Mouse (Mus musculus): Measurements from ENCODE around the gene Shd. TPM values are rescaled to one million over a fixed set of nuclear protein-coding genes. Genes with fewer than 3 reads are reported as not detected.

Shd gene
- polyA plus RNA-seq, 1 experiment from 2014 or later, result 15.2 TPM

DNA sequence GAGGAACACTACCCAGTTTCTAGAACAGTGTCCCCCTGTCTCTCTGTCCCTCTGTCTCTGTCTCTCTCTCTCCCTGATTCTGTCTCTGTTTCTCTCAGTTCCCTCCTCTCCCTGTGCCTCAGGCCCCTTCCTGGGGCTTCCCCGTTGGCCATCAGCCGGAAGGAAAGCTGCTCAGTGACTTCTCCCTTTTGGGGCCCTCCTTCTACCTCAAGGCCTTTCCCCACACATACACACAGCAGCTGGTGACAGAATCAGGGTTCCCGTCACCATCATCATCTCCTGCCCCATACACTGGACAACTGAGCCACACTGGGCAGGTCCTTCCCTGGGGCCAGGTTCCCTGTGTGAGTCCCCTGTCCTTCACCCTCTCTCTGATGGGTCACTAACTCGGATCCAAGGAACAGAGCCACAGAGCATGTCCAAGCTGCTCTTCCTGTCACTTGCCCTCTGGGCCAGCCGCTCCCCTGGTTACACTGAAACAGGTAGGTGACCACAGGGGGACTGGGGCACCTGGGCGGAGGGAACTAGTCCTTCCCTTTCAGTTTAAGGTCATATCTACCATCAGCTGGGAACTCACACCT lies 17.7 kb upstream of the Shd start, which contains the start of gene Ebi3:
Ebi3 (plus strand) TSS at position 194 of the 581 bp plus-strand sequence.
- peaks cover 34% of the 10 kb centered on the region for H3K27me3 ChIP-seq (ENCODE audit: insufficient read depth, poor library complexity, severe bottlenecking)

DNA sequence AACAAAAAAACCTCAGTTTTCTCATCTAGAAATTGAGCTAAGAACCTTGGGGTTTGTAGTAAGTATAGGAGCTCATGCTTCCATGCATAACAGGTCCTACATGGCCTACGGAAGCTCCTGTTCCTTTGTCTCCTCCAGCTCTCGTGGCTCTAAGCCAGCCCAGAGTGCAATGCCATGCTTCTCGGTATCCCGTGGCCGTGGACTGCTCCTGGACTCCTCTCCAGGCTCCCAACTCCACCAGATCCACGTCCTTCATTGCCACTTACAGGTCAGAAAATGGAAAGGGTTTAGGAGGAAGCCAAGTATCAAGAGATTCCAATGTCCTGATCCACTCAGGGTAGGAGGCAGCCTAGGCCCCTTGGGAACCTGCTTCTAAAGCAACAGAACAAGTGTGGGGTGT lies 16.5 kb upstream of the Shd start:
- 72% methylated on average over 6 of the region's 6 CpGs for WGBS
- H3K27me3 ChIP-seq (ENCODE audit: insufficient read depth, poor library complexity, severe bottlenecking), result peaks cover 34% of the 10 kb centered on the region
- peaks cover 12% of the 10 kb centered on the region for H3K4me1 ChIP-seq
- no peak overlapping the region for H3K27ac ChIP-seq
- H3K36me3 ChIP-seq, result no peaks in the 10 kb centered on the region
- H3K9me3 ChIP-seq, result no peaks in the 10 kb centered on the region
- H3K4me3 ChIP-seq, result no peak overlapping the region
- no peak for DNase-seq (ENCODE audit: low spot score)

More for the DNA sequence above, 17.7 kb upstream of the Shd start, which contains the start of gene Ebi3:
- H3K9me3 ChIP-seq, result no peaks in the 10 kb centered on the region
- DNase-seq (ENCODE audit: low spot score), result peak; percentile 71
- 70% methylated on average over 6 of the region's 6 CpGs for WGBS
- peaks cover 9% of the 10 kb centered on the region for H3K4me1 ChIP-seq
- H3K36me3 ChIP-seq, result no peaks in the 10 kb centered on the region
- H3K27ac ChIP-seq, result no peak within 1 kb of the TSS
- no peak within 1 kb of the TSS for H3K4me3 ChIP-seq

DNA sequence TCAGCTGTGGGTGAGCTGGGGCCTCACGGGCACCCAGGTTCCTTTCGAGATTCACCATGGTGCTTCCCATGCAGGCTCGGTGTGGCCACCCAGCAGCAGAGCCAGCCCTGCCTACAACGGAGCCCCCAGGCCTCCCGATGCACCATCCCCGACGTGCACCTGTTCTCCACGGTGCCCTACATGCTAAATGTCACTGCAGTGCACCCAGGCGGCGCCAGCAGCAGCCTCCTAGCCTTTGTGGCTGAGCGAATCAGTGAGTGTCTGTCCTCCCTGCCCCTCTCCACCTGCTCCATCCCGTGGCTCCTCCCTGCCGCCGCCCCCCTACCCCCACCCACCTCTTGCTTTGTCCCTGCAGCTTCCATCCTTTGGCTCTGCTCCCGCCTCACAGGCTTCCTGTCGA lies 16.0 kb upstream of the Shd start:
- Histone ChIP-seq H3K36me3 (no peaks in the 10 kb centered on the region), H3K27me3 (ENCODE audit: insufficient read depth, poor library complexity, severe bottlenecking) (peaks cover 34% of the 10 kb centered on the region), H3K9me3 (no peaks in the 10 kb centered on the region), H3K4me3 (no peak overlapping the region), H3K27ac (no peak overlapping the region), H3K4me1 (peaks cover 12% of the 10 kb centered on the region)
- 34% methylated on average over 16 of the region's 16 CpGs for WGBS
- DNase-seq (ENCODE audit: low spot score), result no peak

DNA sequence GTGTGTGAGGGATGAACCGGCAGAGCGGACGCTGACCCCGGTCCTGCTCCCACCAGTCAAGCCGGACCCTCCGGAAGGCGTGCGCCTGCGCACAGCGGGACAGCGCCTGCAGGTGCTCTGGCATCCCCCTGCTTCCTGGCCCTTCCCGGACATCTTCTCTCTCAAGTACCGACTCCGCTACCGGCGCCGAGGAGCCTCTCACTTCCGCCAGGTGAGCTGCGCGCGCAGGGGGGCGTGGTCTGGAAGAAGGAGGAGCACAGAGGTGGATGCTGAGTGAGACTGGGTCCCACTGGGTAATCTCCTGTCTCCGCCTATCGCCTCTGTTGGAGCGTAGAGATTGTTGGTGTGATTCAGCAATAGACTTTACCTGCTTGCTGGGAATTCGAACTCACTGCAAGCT lies 14.1 kb upstream of the Shd start:
- peak overlapping the region; percentile 61 for H3K4me3 ChIP-seq
- no peaks in the 10 kb centered on the region for H3K9me3 ChIP-seq
- H3K36me3 ChIP-seq, result peaks cover 5% of the 10 kb centered on the region; the same call in 1 of the 2 replicates
- H3K4me1 ChIP-seq, result peaks cover 19% of the 10 kb centered on the region
- peak overlapping the region; percentile 11; the same call in 1 of the 2 replicates for H3K27ac ChIP-seq
- 1% methylated on average over 26 of the region's 26 CpGs for WGBS
- H3K27me3 ChIP-seq (ENCODE audit: insufficient read depth, poor library complexity, severe bottlenecking), result peaks cover 29% of the 10 kb centered on the region
- peak; percentile 87 for DNase-seq (ENCODE audit: low spot score)

DNA sequence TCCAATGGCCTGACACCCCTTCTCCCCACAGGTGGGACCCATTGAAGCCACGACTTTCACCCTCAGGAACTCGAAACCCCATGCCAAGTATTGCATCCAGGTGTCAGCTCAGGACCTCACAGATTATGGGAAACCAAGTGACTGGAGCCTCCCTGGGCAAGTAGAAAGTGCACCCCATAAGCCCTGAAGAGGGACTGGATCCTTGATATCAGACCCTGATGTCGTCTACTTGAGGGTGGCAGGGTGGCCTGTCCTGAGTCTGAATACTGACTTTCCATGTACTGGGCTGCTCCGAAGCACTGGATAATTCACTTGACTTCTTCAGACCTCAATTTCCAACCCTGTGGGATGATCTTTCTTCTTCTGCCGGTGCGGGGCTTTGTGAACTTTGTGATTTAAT lies 13.7 kb upstream of the Shd start:
- H3K27me3 ChIP-seq (ENCODE audit: insufficient read depth, poor library complexity, severe bottlenecking), result peaks cover 29% of the 10 kb centered on the region
- H3K36me3 ChIP-seq, result peaks cover 9% of the 10 kb centered on the region; the same call in 1 of the 2 replicates
- H3K4me1 ChIP-seq, result peaks cover 19% of the 10 kb centered on the region
- peak overlapping the region; percentile 61 for H3K4me3 ChIP-seq
- 31% methylated on average over 6 of the region's 6 CpGs for WGBS
- H3K9me3 ChIP-seq, result no peaks in the 10 kb centered on the region
- DNase-seq (ENCODE audit: low spot score), result peak; percentile 71
- no peak overlapping the region for H3K27ac ChIP-seq

DNA sequence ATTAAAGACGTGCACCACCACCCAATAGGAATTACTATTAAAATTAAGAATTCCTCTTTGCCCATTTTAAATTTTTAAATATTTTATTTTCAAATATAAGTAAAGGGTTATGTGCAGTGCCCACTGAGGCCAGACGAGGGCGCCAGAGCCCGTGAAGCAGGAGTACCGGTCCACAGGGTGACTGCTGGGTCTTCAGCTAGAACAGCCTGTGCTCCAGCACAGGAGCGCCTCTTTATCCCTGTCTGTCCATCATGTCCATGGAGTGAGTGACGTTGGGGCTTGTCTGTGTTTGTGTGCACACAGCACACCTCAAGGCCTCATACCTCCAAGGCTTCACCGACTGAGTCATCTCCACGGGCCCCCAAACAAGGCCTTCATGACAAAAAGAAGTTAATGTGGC lies 13.1 kb upstream of the Shd start:
- H3K9me3 ChIP-seq, result no peaks in the 10 kb centered on the region
- WGBS, result 18% methylated on average over 9 of the region's 9 CpGs
- H3K27me3 ChIP-seq (ENCODE audit: insufficient read depth, poor library complexity, severe bottlenecking), result peaks cover 27% of the 10 kb centered on the region
- H3K4me1 ChIP-seq, result peaks cover 19% of the 10 kb centered on the region
- peak; percentile 78 for DNase-seq (ENCODE audit: low spot score)
- peaks cover 15% of the 10 kb centered on the region for H3K36me3 ChIP-seq
- no peak overlapping the region for H3K27ac ChIP-seq
- no peak overlapping the region for H3K4me3 ChIP-seq

DNA sequence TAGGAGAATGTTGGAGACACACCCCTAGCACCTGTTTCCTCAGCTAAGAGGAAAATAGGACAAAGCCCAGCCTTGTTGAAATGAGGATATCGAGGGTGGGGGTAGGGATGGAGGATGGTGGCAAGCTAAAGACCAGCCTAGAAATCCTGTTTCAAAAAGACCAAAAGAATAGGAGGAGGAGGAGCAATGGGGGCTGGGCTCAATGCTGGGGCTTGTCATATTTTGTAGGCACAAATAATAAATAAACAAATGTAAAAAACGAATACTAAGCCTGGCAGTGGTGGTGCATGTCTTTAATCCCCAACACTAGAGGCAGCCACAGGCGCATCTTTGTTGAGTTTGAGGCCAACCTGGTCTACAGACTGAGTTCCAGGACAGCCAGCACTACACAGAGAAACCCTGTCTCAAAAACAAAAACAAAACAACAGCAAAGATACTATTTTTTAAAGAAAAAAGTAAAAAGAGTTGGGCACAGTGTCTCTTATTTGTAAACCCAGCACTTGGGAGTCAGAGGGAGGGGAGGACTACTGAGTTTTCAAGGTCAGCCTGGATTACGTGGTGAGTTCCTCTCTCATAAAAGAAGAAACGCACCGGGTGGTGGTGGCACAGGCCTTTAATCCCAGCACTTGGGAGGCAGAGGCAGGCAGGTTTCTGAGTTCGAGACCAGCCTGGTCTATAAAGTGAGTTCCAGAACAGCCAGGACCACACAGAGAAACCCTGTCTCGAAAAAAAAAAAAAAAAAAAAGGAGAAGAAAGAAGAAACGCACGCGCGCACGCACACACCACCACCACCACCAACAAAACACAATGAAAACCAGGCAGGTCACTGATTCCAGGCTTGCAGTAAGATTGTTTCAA lies 12.3 kb upstream of the Shd start:
- DNase-seq (ENCODE audit: low spot score), result no peak
- Histone ChIP-seq H3K36me3 (peaks cover 19% of the 10 kb centered on the region), H3K4me1 (peaks cover 19% of the 10 kb centered on the region), H3K9me3 (no peaks in the 10 kb centered on the region), H3K27me3 (ENCODE audit: insufficient read depth, poor library complexity, severe bottlenecking) (peaks cover 20% of the 10 kb centered on the region), H3K27ac (peak overlapping the region; percentile 91), H3K4me3 (peak overlapping the region; percentile 67)
- WGBS, result 71% methylated on average over 13 of the region's 13 CpGs

DNA sequence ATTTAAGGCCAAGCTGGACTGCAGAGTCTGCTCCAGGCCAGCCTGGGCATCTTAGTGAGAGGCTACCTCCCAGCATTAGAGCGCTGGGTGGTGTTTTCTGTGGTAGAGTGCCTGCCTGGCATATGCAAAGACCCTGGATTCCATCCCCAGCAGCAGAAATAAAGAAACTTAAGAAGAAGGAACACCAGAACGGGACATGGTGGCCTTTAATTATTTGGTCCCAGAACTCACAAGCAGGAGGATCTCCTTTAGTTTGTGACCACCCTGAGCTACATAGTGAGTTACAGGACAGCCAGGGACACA lies 11.7 kb upstream of the Shd start:
- H3K36me3 ChIP-seq, result peaks cover 25% of the 10 kb centered on the region
- peaks cover 19% of the 10 kb centered on the region for H3K27me3 ChIP-seq (ENCODE audit: insufficient read depth, poor library complexity, severe bottlenecking)
- peaks cover 19% of the 10 kb centered on the region for H3K4me1 ChIP-seq
- no peak for DNase-seq (ENCODE audit: low spot score)
- WGBS, result 30% methylated on average over 2 of the region's 2 CpGs
- H3K9me3 ChIP-seq, result no peaks in the 10 kb centered on the region
- H3K27ac ChIP-seq, result peak overlapping the region; percentile 91
- H3K4me3 ChIP-seq, result peak overlapping the region; percentile 67

DNA sequence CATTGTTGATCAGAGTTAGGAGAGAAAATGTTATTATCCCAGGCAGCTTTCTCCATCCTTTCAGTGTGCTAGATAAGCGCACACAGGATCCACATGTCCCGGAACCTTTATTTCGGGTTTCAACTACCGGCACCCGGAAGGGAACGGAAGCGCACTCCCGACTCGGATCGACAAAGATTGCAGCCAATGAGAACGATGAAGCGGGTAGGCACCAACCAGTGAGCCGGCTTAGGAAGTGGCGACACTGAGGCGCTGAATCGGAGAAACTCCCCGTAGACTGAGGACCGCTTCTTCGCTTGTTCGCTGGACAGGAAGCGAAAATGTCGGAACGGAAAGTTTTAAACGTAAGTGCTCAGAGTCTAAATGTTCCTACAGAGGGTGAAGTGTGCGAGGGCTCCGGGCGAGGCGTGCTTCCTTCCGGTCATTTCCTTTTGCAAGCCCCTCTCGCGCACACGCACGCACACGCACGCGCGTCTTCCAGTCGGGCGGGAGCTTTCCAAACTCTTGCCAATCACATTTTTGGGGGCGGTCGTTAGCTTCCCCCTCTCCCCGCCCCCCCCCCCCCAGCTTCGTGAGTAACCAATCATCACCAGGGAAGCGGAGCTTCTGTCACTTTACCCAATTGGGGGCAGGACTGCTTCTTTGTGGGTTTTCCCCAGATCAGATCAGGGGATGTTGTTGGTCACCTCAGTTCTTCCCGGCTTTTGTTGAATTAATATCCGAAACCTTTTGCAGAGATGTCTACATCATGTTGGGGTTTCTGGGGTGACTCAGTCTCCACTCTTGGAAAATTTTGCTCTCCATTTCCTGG lies 11.1 kb upstream of the Shd start, which contains the start of gene Yju2:
Yju2 (plus strand) TSS at position 182 of the 811 bp plus-strand sequence.
- DNase-seq (ENCODE audit: low spot score), result peak; percentile 98

DNA sequence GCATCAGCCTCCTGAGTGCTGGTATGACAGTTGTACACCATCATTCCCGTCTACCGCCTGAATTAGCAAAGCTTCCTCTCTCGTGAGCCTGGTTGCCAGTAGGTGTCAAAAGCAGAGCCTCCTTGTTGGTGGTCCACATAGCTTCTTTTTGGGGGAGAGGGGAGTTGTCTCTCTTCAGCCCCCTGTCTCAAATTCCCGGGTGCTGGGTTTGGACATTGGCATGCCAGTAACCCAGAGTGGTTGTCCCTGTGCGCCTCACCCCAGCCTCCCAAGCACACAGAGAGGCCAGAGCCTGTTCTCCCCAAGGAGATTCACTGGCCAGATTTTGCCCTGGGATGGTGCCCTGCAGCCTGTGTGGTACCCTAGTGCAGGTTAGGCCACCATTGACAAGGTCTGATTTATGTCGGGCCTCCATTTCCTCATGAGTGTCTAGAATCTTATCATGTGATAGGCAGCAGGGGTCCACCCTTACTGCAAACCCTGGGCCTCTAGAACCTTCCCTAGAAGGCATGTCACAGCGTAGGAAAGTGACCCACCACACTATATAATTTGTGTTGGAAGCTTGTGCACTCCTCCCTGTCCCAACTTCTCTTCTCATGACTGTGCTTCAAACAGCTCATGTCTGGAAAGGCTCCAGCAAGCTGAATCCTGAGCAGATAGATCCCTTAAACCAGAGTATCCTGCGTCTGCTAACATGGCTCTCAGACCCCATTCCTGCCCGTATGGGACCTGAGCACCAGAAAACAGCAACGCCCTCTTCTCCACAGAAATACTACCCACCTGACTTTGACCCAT lies 10.1 kb upstream of the Shd start:
- Histone ChIP-seq H3K4me3 (peak overlapping the region; percentile 67), H3K27ac (peak overlapping the region; percentile 91; the same call in 1 of the 2 replicates), H3K27me3 (ENCODE audit: insufficient read depth, poor library complexity, severe bottlenecking) (peaks cover 4% of the 10 kb centered on the region; the same call in 1 of the 2 replicates), H3K36me3 (peaks cover 40% of the 10 kb centered on the region), H3K4me1 (peaks cover 19% of the 10 kb centered on the region), H3K9me3 (no peaks in the 10 kb centered on the region)
- peak; percentile 77 for DNase-seq (ENCODE audit: low spot score)
- WGBS, result 73% methylated on average over 10 of the region's 10 CpGs

More for the DNA sequence above, 11.1 kb upstream of the Shd start, which contains the start of gene Yju2:
- Histone ChIP-seq H3K4me1 (peaks cover 19% of the 10 kb centered on the region), H3K9me3 (no peaks in the 10 kb centered on the region), H3K27ac (peak within 1 kb of the TSS; percentile 91), H3K27me3 (ENCODE audit: insufficient read depth, poor library complexity, severe bottlenecking) (peaks cover 15% of the 10 kb centered on the region), H3K4me3 (peak within 1 kb of the TSS; percentile 67), H3K36me3 (peaks cover 30% of the 10 kb centered on the region)
- WGBS, result under 1% methylated on average over 45 of the region's 46 CpGs

DNA sequence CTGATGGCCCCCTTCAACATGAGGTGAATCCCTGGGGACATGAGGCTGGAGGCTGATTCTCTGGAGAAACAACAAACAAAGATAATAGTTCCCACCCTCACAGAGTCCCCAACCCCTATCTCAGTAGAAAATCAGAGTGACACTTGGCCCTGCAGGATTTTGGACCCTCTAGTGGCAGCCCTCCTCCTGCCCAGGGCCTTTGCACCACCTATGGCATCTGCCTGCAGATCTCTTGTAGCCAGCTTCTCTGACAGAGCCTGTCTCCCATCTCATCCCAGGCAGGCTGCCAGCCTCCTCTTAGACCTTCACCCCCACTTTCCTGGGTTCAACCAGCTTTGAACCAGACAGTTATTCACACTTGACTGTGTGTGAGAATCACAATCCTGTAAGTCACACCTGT lies 9.5 kb upstream of the Shd start:
- peak; percentile 61 for DNase-seq (ENCODE audit: low spot score)
- Histone ChIP-seq H3K4me3 (no peak overlapping the region), H3K27ac (no peak overlapping the region), H3K27me3 (ENCODE audit: insufficient read depth, poor library complexity, severe bottlenecking) (no peaks in the 10 kb centered on the region), H3K9me3 (no peaks in the 10 kb centered on the region), H3K4me1 (peaks cover 19% of the 10 kb centered on the region), H3K36me3 (peaks cover 46% of the 10 kb centered on the region)

DNA sequence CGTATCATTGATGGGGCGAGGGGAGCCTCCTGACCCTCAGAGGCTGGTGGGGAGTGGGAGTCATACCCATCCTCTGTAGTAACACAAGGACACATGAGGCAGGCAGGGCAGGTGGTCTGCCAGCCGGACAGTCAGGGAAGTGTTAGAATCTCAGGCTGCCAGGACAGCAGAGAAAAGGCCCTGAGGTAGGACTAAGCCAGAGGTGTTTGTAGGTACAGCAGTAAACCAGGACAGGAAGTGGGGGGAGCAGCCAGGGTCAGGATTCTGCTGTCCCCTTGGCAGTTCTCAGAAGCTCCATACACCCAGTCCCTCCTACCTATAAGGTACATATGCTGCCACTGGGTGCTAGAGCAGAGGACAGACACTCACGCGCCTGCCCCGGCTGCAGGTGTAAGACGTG lies 8.6 kb upstream of the Shd start:
- 95% methylated on average over 7 of the region's 7 CpGs for WGBS
- Histone ChIP-seq H3K4me3 (no peak overlapping the region), H3K9me3 (no peaks in the 10 kb centered on the region), H3K36me3 (peaks cover 53% of the 10 kb centered on the region), H3K4me1 (peaks cover 11% of the 10 kb centered on the region), H3K27me3 (ENCODE audit: insufficient read depth, poor library complexity, severe bottlenecking) (no peaks in the 10 kb centered on the region), H3K27ac (no peak overlapping the region)
- peak; percentile 58 for DNase-seq (ENCODE audit: low spot score)
